Mouse (Mus musculus) thymus, adult 2 months (tissue): Measurements from ENCODE around the gene Pqbp1. TPM values are rescaled to one million over a fixed set of nuclear protein-coding genes. Genes with fewer than 3 reads are reported as not detected.
"Not testable (repeated sequence)": the region's sequence is repeated elsewhere in the genome, so short reads cannot be mapped to it uniquely, and the experiment has no call there.

ENCODE experiments used
- DNase-seq: peaks from one replicate; pipeline ENCODE4 v3.0.0; 2021
- H3K27ac ChIP-seq: fragments of 200-500 bp; 2 replicates; pipeline ENCODE4 v1.5.1; 2012; ENCODE audit warnings: low read length, control low read depth; ENCODE audit not compliant: control insufficient read depth, insufficient read depth
- H3K27me3 ChIP-seq: fragments of 200-500 bp; 2 replicates; pipeline ENCODE4 v1.6.1; 2012; ENCODE audit warnings: mild to moderate bottlenecking, low read length, moderate library complexity, mixed read lengths; ENCODE audit not compliant: control insufficient read depth, insufficient read depth
- H3K36me3 ChIP-seq: fragments of 200-500 bp; 2 replicates; pipeline ENCODE4 v1.6.1; 2012; ENCODE audit warnings: mild to moderate bottlenecking, low read length, moderate library complexity; ENCODE audit not compliant: control insufficient read depth, insufficient read depth
- H3K4me1 ChIP-seq: fragments of 200-500 bp; replicated peaks from 2 replicates; pipeline ENCODE4 v1.6.1; 2012; ENCODE audit warnings: low read length; ENCODE audit not compliant: control insufficient read depth, insufficient read depth
- H3K4me3 ChIP-seq: fragments of 200-500 bp; 2 replicates; pipeline ENCODE4 v1.5.1; 2012; ENCODE audit warnings: mild to moderate bottlenecking, low read length, control low read depth, moderate library complexity; ENCODE audit not compliant: control insufficient read depth, insufficient read depth
- CTCF ChIP-seq: fragments of 200-500 bp; IDR thresholded peaks from 2 replicates; pipeline ENCODE4 v1.5.1; 2012; ENCODE audit warnings: mild to moderate bottlenecking, control low read depth, low read length, moderate library complexity, borderline replicate concordance; ENCODE audit not compliant: control insufficient read depth, poor library complexity, insufficient read depth; ENCODE audit errors: extremely low read depth
- POLR2A ChIP-seq: fragments of 200-500 bp; IDR thresholded peaks from 2 replicates; pipeline ENCODE4 v1.6.1; 2012; ENCODE audit warnings: mild to moderate bottlenecking, low read length, control low read depth, moderate library complexity; ENCODE audit not compliant: control insufficient read depth, poor library complexity, insufficient read depth; ENCODE audit errors: extremely low read depth
- WGBS: fragments of 180-500 bp; shearing (Covaris S2); methylation state at CpG from one replicate; pipeline ENCODE4 v1.1.7; 2018; 5-methylcytosine and 5-hydroxymethylcytosine counted together
- polyA plus RNA-seq: library from polyadenylated mRNA; depleted of rRNA; stranded (reverse); fragments of >200 nt; gene quantifications from 2 replicates; pipeline ENCODE4 v1.2.3, GENCODE M21; 2012

Gene Pqbp1
- polyA plus RNA-seq, 1 experiment: 109 TPM

DNA sequence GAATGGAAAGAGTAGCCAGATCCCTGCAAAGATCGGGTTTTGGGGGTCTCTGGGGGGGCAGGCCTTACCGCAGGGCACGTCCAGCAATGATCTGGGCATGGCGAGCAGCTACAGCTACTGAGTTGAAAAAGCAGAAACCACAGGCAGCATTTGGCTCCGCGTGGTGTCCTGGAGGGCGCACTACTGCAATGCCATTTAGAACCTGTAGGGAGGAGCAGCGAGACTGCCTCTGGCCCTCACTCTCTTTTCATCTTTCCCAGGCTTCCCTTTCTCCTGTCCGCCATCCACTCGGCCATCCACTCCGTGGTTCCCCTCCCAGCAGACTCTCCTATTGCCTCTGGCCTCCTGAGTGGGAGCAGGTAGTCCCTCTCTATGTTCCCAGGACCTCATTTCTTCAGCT lies 37.8 kb upstream of the Pqbp1 start:
- no peak overlapping the region for H3K27ac ChIP-seq
- no peaks in the 10 kb centered on the region for H3K4me1 ChIP-seq
- DNase-seq: no peak
- H3K36me3 ChIP-seq: no peaks in the 10 kb centered on the region
- no peak for TF ChIP-seq CTCF
- TF ChIP-seq POLR2A: no peak
- 73% methylated on average over 11 of the region's 11 CpGs for WGBS
- no peaks in the 10 kb centered on the region for H3K27me3 ChIP-seq
- no peak overlapping the region for H3K4me3 ChIP-seq

DNA sequence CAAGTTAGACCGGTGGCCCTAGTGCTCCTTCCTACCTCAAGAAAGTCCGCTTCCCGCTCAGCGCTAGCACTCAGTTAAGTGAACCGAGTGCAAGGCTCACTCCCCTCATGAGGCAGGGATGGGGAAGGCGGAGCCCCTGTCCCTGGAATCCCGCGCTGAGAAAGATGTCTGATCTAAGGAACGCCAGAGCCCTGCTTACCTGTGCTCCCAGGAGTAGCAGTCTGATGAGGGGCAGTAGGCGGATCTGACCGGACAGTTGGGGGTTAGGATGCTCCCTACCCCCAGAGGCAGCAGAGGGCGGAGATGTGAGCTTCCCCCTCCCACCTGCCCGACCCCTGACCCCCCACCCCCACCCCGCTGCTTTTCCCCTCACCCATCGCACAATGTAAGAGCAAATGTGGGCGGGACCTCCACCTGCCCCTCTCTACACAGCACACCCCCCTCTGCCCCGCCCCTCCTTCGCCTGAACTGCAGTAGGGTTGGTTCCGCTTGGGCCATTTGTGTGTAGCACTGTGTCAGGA lies 29.3 kb upstream of the Pqbp1 start, which contains the start of gene Eras:
Eras (minus strand) TSS at position 338 of the 521 bp plus-strand sequence.
- Histone ChIP-seq H3K4me3 (no peak within 1 kb of the TSS), H3K36me3 (no peaks in the 10 kb centered on the region), H3K27me3 (no peaks in the 10 kb centered on the region; the same call in 1 of the 2 replicates), H3K27ac (no peak within 1 kb of the TSS), H3K4me1 (no peaks in the 10 kb centered on the region)
- 43% methylated on average over 17 of the region's 19 CpGs for WGBS
- no peak for TF ChIP-seq POLR2A
- TF ChIP-seq CTCF: no peak
- no peak for DNase-seq

- WGBS: 16% methylated on average over 10 of the region's 10 CpGs
- TF ChIP-seq POLR2A (no peak), CTCF (no peak)
- no peak for DNase-seq
- H3K4me1 ChIP-seq: no peaks in the 10 kb centered on the region
- no peaks in the 10 kb centered on the region for H3K36me3 ChIP-seq
- no peak overlapping the region for H3K27ac ChIP-seq
- no peak overlapping the region for H3K4me3 ChIP-seq
- peaks cover 9% of the 10 kb centered on the region; the same call in 1 of the 2 replicates for H3K27me3 ChIP-seq
These were observed 28.0 kb upstream of the Pqbp1 start for GRCm38 (mm10) chrX:7927116-7927515.

DNA sequence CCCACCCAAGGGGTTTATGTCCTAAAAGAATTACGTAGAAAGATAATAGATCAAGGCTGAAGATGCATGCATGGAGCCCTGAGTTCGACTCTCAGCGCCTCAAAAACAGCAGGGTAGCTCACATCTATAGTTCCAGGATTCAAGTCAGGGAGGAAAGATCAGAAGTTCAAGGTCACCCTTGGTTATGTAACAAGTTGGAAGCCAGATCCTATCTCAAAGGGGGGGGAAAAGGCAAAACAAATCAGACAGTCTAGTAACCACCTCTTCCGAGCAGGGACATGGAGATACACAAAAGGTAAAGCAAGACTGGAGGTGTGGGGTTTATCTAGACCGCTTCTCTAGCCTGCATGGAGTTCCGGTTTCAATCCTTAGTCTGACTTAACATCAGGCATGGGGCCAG lies 27.2 kb upstream of the Pqbp1 start:
- no peak for DNase-seq
- 90% methylated on average over 6 of the region's 6 CpGs for WGBS
- H3K27me3 ChIP-seq: peaks cover 9% of the 10 kb centered on the region; the same call in 1 of the 2 replicates
- H3K4me1 ChIP-seq: no peaks in the 10 kb centered on the region
- TF ChIP-seq CTCF: no peak
- TF ChIP-seq POLR2A: no peak
- H3K36me3 ChIP-seq: no peaks in the 10 kb centered on the region
- H3K27ac ChIP-seq: no peak overlapping the region
- H3K4me3 ChIP-seq: no peak overlapping the region

- Histone ChIP-seq H3K36me3 (no peaks in the 10 kb centered on the region), H3K27me3 (peaks cover 11% of the 10 kb centered on the region; the same call in 1 of the 2 replicates), H3K4me1 (no peaks in the 10 kb centered on the region), H3K4me3 (no peak overlapping the region), H3K27ac (no peak overlapping the region)
- WGBS: under 1% methylated on average over 44 of the region's 48 CpGs
- TF ChIP-seq POLR2A: no peak
- no peak for TF ChIP-seq CTCF
- no peak for DNase-seq
These were observed 23.0 kb upstream of the Pqbp1 start for GRCm38 (mm10) chrX:7922032-7922431.

GRCm38 (mm10) chrX:7919601-7920383 lies 20.7 kb upstream of the Pqbp1 start, which contains the start of gene Pcsk1n:
Gene Pcsk1n (plus strand): TSS chrX:7919822.
- Histone ChIP-seq H3K4me3 (no peak within 1 kb of the TSS), H3K27me3 (peaks cover 11% of the 10 kb centered on the region; the same call in 1 of the 2 replicates), H3K4me1 (no peaks in the 10 kb centered on the region), H3K27ac (no peak within 1 kb of the TSS), H3K36me3 (no peaks in the 10 kb centered on the region)
- TF ChIP-seq CTCF: no peak
- TF ChIP-seq POLR2A: no peak
- WGBS: 13% methylated on average over 32 of the region's 40 CpGs
- no peak for DNase-seq

DNA sequence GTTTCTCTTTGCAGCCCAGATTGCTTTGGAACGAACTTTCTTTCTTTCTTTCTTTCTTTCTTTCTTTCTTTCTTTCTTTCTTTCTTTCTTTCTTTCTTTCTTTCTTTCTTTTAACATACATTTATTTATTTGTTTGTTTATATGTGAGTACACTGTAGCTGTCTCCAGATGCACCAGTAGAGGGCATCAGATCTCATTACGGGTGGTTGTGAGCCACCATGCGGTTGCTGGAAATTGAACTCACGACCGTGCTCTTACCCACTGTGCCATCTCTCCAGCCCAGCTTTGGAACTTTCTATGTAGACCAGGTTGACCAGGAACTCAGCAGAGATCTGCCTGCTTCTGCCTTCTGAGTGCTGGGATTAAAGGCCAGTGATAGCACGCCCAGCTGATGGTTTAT lies 18.9 kb upstream of the Pqbp1 start:
- 65% methylated on average over 6 of the region's 6 CpGs for WGBS
- H3K27me3 ChIP-seq, H3K4me3 ChIP-seq, H3K27ac ChIP-seq, H3K4me1 ChIP-seq, H3K36me3 ChIP-seq, DNase-seq: not testable (repeated sequence)

GRCm38 (mm10) chrX:7915669-7916068 lies 16.6 kb upstream of the Pqbp1 start:
- H3K36me3 ChIP-seq, H3K27ac ChIP-seq, H3K27me3 ChIP-seq, H3K4me3 ChIP-seq, H3K4me1 ChIP-seq: not testable (repeated sequence)
- 12% methylated on average over 3 of the region's 3 CpGs for WGBS
- peak; percentile 24 for DNase-seq
